Mouse (Mus musculus): Measurements from ENCODE around the gene Dnah1. TPM values are rescaled to one million over a fixed set of nuclear protein-coding genes. Genes with fewer than 3 reads are reported as not detected.

Dnah1 gene
- total RNA-seq, 2 experiments from 2014 or later: under 0.01 TPM; not detected in 1

GRCm38 (mm10) chr14:31237101-31237882, 86.4 kb downstream of the Dnah1 start:
- no peak for ATAC-seq (ENCODE audit: poor library complexity, severe bottlenecking)

GRCm38 (mm10) chr14:31233996-31234591, 89.6 kb downstream of the Dnah1 start:
- peak; percentile 91 for ATAC-seq (ENCODE audit: poor library complexity, severe bottlenecking)

GRCm38 (mm10) chr14:31233070-31233995, 90.4 kb downstream of the Dnah1 start:
- ATAC-seq (ENCODE audit: poor library complexity, severe bottlenecking): no peak

GRCm38 (mm10) chr14:31232404-31233069, 91.2 kb downstream of the Dnah1 start:
- no peak for ATAC-seq (ENCODE audit: poor library complexity, severe bottlenecking)

DNA sequence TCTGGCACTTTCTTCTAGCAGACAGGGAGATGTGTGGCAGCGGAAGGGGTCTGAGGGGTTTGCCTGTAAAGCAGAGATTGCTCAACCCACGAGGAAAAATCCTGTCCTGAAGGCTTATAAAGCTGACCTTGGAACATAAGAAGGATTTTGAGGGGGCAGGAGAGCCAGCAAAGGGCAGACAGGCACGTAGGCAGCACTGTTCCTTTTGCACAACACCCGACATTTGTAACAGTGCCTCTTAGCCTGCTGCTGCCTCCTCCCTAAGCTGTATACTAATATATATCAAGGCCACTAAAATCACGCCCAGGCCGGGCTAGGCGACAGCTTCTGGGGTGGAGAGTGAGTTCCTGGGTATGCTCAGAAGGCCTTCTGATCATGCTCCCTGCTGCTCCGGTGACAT, 93.3 kb downstream of the Dnah1 start:
- no peak for ATAC-seq (ENCODE audit: poor library complexity, severe bottlenecking)

DNA sequence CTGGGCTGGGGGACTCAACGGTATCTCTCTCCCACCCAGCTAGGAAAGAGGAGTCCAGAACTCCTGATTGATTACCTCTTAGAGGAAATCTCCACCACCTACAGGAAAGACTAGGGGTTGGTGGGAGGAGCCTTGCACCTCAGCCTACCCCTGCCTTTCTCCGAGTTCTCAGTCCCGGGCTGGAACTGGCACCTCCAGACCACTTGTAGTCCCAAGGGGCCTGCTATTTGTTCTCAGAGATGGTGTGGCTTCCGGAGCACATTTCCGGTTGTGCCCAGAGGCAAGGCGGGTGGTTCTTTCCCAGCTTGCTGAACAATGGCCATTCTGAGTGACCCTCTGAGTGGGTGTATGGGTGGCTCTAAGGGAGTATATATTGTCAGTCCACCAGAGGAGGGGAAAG, 95.5 kb downstream of the Dnah1 start:
- peak; percentile 49 for ATAC-seq (ENCODE audit: poor library complexity, severe bottlenecking)

DNA sequence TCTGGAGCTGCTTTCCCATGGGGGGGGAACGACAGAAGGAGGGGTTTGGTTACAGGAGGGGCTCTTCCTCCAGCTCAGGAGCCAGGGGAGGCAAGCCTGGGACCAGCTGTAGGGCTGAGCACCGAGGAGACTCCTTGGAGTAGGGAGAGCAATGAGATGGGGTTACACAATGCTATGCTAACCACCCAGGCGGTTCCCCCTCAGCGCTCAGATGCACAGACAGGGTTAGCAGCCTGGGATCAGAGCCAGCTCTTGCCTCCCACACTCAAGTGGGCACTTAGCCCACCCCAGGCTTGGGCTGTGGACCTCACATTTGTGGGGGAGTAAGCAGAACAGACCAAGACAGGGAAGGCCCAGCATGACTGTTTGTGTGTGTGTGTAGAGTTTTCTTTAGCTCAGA, 96.7 kb downstream of the Dnah1 start:
- no peak for ATAC-seq (ENCODE audit: poor library complexity, severe bottlenecking)

DNA sequence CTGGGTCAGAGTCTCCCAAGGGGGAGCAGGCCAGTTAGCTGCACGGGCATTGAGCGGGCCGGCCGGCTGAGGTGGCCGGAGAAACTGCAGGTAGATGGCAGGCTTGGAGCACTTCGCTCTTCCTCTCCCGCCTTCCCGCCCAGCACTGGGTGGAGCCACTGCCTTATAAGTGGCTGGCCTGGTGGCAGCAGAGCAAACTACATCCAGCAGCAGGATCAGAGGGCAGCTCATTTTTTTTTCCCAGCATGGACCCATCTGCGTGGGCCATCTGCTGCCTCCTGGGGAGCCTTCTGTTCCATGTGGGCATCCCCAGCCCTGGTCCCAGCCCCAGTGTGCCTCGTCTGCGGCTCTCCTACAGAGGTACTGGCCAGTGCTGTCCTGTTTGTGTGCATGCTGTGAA, 106.0 kb downstream of the Dnah1 start, which contains the start of gene Sema3g:
Sema3g (plus strand) TSS at position 195 of the 400 bp plus-strand sequence.
- peak; percentile 72 for ATAC-seq (ENCODE audit: poor library complexity, severe bottlenecking)

DNA sequence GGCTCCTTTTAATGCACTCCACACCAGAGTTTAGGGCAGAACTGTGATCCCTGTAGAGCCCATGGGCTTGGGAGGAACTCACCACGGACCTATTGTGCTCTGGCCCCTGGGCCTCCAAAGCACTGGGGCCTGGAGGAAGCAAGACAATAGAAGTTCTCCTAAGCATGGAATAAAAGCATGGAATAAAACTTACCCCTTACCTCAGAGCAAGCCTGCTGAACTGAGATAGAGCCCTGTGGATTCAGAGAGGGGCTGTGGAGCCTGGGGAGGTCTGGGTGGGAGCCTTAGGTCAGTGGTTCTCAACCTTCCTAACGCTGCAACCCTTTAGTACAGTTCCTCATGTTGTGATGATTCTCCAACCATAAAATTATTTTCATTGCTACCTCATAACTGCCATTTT, 106.8 kb downstream of the Dnah1 start, which contains the start of gene Nisch:
Nisch (minus strand) TSS at position 101 of the 400 bp plus-strand sequence.
- no peak for ATAC-seq (ENCODE audit: poor library complexity, severe bottlenecking)

DNA sequence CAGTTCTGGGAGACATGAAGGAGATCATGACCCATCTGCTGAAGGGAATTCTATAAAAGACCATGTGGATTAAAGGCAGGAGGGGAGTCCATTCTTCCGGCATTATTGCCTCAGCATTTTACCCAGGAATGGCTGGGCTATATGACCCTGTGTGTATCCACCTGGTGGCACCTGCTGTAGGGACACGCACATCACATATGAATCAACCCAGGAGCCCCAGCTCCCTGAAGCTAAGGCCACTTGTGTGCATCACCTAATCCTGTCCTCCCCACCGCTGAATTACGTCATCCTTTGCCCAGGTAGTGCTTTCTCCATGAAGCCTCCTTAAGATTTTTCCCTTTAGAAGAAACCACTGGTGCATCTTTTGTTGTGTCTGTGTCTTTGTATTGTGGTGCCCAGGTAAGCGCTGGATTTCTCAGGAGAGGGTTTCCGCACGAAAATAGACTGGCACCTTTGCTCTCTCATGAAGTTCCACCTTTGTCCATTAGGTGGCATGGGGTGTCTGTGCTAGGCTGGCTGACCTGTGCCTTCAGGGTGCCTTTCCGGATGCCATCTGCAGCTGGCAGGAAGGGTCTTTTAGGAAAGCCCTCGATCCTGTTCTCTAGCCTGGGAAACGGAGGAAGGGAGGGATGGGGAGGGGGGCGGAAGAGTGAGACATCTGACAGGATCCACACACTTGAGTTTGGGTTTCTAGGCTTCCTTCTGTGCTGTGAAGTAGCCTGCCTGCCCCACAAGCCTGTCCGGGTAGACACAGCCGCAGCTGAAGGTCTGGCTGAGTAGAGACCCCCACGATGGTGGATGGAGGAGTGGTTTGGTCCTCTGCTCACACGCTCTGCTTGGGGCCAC, 108.3 kb downstream of the Dnah1 start:
- ATAC-seq (ENCODE audit: poor library complexity, severe bottlenecking): peak; percentile 77

GRCm38 (mm10) chr14:31214684-31215083, 109.0 kb downstream of the Dnah1 start:
- ATAC-seq (ENCODE audit: poor library complexity, severe bottlenecking): peak; percentile 20; the same call in 1 of the 2 replicates

GRCm38 (mm10) chr14:31213868-31214267, 109.8 kb downstream of the Dnah1 start:
- ATAC-seq (ENCODE audit: poor library complexity, severe bottlenecking): peak; percentile 68

- peak; percentile 17; the same call in 1 of the 2 replicates for ATAC-seq (ENCODE audit: poor library complexity, severe bottlenecking)
These were observed 111.2 kb downstream of the Dnah1 start for GRCm38 (mm10) chr14:31212499-31212898.

- ATAC-seq (ENCODE audit: poor library complexity, severe bottlenecking): no peak
These were observed 111.8 kb downstream of the Dnah1 start for GRCm38 (mm10) chr14:31211854-31212253.

Other genes starting within 250 kb of the Dnah1 start
- 65.2 and 73.3 TPM in 2 replicates for gene Smim4, start 194.9 kb downstream of the Dnah1 start, total RNA-seq (2015)
- 34.8 and 42.5 TPM in 2 replicates for gene Smim4, start 194.9 kb downstream of the Dnah1 start, total RNA-seq (2017)
- gene Nt5dc2, start 192.8 kb downstream of the Dnah1 start, total RNA-seq (2015): 20.6 and 21.0 TPM in 2 replicates
- gene Nt5dc2, start 192.8 kb downstream of the Dnah1 start, total RNA-seq (2017): 24.1 and 29.0 TPM in 2 replicates
- 0.27 TPM in 1 of 2 replicates, not detected in the other for gene Stab1, start 155.3 kb downstream of the Dnah1 start, total RNA-seq (2015)
- 0.40 and 1.0 TPM in 2 replicates for gene Stab1, start 155.3 kb downstream of the Dnah1 start, total RNA-seq (2017)
- gene Tnnc1, start 115.6 kb downstream of the Dnah1 start, total RNA-seq (2015): 0.71 TPM in 1 of 2 replicates, not detected in the other
- not detected in 2 replicates for gene Tnnc1, start 115.6 kb downstream of the Dnah1 start, total RNA-seq (2017)
- 74.8 and 95.0 TPM in 2 replicates for gene Nisch, start 107.0 kb downstream of the Dnah1 start, total RNA-seq (2015)
- 65.6 and 79.0 TPM in 2 replicates for gene Nisch, start 107.0 kb downstream of the Dnah1 start, total RNA-seq (2017)
- gene Sema3g, start 106.0 kb downstream of the Dnah1 start, total RNA-seq (2015): not detected in 2 replicates
- gene Sema3g, start 106.0 kb downstream of the Dnah1 start, total RNA-seq (2017): not detected in 2 replicates
- 12.5 and 14.3 TPM in 2 replicates for gene Phf7, start 72.6 kb downstream of the Dnah1 start, total RNA-seq (2015)
- 9.8 and 13.4 TPM in 2 replicates for gene Phf7, start 72.6 kb downstream of the Dnah1 start, total RNA-seq (2017)
- gene Bap1, start 72.4 kb downstream of the Dnah1 start, total RNA-seq (2015): 14.0 and 15.6 TPM in 2 replicates
- 30.4 and 31.8 TPM in 2 replicates for gene Bap1, start 72.4 kb downstream of the Dnah1 start, total RNA-seq (2017)
- 45.3 and 48.0 TPM in 2 replicates for gene Capn7, start 12.7 kb upstream of the Dnah1 start, total RNA-seq (2015)
- 51.3 and 56.5 TPM in 2 replicates for gene Capn7, start 12.7 kb upstream of the Dnah1 start, total RNA-seq (2017)
- gene Sh3bp5, start 112.2 kb upstream of the Dnah1 start, total RNA-seq (2015): 52.3 and 52.8 TPM in 2 replicates
- gene Sh3bp5, start 112.2 kb upstream of the Dnah1 start, total RNA-seq (2017): 26.4 and 36.1 TPM in 2 replicates
- 16.4 and 18.1 TPM in 2 replicates for gene Eaf1, start 170.5 kb upstream of the Dnah1 start, total RNA-seq (2015)
- gene Eaf1, start 170.5 kb upstream of the Dnah1 start, total RNA-seq (2017): 13.9 and 18.8 TPM in 2 replicates
- 11.2 and 17.8 TPM in 2 replicates for gene Mettl6, start 171.1 kb upstream of the Dnah1 start, total RNA-seq (2015)
- 51.6 and 53.3 TPM in 2 replicates for gene Mettl6, start 171.1 kb upstream of the Dnah1 start, total RNA-seq (2017)